Mouse (Mus musculus) thymus, postnatal 0 days (tissue): ENCODE data around the gene Rps19. TPM values are rescaled to one million over a fixed set of nuclear protein-coding genes. Genes with fewer than 3 reads are reported as not detected.
A peak's percentile ranks its signal among the peaks of the same experiment; 100 is the strongest.
"Not testable (repeated sequence)": the region's sequence is repeated elsewhere in the genome, so short reads cannot be mapped to it uniquely, and the experiment has no call there.

Experiments
- DNase-seq: peaks from one replicate; pipeline ENCODE4 v3.0.0-alpha.2; 2015; ENCODE audit warnings: low spot score
- polyA plus RNA-seq: library from polyadenylated mRNA; unstranded; fragments of >200 nt; fragmentation: Nextera tagmentation; extraction: Ambion mirVana; gene quantifications from 2 replicates; pipeline ENCODE4 v1.2.1, GENCODE M21; 2015

Rps19 gene
- polyA plus RNA-seq, result 2,922 and 3,108 TPM in 2 replicates

DNA sequence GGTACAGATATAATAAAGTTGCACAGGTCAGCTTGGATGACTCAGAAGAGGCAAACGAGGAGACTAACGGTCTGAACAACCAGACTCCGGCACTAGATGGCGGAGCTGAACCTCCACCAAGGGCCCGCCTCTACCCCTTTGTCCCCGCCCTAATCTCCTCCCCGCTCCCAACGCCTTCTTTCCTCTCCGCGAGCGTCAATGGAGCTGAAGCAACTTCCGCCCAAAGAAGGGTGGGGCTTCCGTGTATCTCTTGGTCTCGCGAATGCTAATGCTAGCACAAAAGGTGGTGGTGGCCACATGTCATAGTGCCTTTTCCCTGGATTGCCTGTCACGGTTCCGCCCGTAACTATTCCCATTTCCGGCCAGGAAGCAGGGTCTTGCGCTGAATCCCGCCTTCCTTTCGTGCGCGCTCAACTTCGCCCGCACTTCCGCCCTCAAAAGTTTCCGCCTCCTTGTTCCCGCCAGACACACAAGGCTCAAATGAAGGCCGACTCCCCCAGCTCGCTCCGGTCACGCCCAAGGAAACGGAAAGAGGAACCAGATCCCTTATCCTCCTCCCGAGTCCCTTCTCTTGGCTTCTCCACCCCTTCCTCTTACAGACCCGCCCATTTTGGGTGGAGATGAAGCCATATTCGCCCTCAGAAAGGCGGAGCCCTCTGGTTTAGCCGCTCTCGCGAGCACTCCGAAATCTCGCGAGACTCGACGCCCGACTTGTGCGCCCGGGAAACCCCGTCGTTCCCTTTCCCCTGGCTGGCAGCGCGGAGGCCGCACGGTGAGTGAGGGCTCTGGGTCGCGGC lies at the start of gene Rps19:
Gene Rps19 (plus strand): TSS at position 476 of the 797 bp plus-strand sequence.
- peak; percentile 99 for DNase-seq

DNA sequence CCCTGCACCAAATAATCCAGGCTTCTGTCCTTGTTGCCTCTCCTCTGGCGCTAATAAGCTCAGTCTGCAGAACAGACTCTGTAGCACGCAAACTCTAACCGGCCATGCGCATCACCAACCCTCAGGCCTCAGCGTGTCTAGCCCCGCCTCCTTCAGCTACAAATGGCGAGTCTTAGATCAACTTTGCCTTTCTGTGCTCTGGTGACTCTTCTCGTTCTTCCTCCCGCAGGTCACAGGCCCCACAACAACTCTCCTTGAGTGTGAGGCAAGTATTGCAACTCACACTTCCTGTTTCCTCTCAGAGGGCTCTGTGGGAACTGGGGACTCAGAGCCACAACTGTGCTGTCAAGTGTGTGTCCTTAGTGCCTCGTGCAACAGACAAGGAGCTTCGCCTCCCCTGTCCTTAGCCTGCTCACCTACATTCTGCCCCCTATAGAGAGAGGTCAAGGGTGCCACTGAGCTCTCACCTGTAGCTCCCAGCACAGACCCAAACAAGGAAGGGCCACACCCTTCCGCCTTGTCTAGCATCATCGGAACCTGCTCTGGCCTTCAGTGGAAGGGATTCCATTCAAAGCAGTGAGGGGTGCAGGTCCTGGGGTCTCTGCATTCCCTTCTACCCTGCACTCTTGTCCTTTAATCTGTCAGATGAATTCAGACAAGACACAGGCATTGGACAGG lies 45.3 kb upstream of the Rps19 start:
- not testable (repeated sequence) for DNase-seq

DNA sequence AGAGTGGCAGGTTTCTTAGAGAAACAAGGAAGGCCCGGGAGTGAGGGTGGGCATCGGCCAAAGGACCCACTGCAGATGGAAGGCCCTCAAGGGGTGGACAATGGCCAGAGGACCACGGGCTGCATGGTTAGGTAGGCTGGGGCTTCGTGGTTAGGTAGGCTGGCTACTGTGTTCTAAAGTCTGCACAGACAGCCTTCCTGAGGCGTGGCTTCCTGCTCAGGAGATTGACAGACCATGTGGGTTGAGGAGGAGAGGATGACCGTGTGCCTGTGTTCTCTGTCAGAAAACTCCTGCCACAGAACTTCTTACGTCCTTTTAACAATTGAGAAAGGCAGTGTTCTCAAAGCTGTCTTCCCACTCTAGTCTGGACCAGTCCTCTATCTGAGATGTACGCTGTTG lies 44.8 kb upstream of the Rps19 start:
- no peak for DNase-seq

DNA sequence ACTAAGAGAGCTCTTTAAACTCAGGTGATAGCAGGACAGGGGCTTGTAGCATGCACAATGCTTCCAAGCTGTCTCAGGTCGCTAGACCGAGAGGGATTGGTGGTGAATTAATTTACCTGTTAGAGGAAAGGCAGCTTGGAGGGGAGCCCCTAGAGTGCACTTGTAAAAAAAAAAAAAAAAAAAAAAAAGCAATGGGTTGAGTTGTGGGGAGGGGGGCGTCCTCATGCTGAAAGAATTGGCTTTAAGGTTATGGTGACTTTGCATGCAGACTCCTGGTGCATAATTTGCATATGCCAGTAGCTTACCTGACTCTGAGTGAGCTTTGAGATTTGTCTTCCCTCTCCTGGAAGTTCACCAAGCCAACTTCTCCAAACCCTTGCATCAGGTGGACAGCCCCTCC lies 43.8 kb upstream of the Rps19 start:
- DNase-seq, result no peak

DNA sequence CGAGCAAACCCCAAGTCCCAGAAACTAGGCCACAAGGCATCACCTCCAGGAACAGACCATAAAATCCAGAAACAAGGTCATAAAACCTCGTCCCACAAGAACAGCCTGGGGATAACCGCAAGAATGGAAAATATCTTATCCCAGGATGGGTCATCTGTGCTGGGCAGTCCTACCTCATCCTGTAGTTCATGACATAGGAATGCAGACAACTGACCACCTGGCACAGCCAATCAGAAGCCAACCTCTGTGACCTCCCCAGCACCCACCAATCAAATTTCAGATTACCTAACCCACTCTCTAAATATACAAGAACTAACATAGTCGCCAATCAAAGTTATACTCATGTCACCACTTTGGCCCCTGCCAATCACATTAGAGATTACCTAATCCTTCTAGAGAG lies 43.2 kb upstream of the Rps19 start:
- DNase-seq, result no peak

DNA sequence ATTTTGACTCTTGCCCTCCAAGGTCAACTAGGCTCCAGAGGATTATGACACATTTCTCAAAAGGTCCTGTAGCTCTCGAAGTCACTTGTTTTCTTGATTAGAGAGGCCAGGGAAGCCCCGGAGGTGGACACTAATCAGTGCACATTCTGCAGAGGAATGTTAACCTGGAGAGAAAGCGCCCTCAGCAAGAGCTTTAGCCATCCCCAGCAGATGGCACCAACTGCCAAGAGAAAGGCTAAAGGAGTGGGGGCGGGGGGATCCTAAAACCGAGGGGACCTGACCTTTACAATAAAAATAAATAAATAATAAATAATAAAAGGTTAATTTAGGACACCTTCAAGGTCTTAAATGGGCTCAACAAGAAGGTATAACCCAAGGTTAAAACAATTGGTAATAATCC lies 40.0 kb upstream of the Rps19 start:
- DNase-seq, result no peak

DNA sequence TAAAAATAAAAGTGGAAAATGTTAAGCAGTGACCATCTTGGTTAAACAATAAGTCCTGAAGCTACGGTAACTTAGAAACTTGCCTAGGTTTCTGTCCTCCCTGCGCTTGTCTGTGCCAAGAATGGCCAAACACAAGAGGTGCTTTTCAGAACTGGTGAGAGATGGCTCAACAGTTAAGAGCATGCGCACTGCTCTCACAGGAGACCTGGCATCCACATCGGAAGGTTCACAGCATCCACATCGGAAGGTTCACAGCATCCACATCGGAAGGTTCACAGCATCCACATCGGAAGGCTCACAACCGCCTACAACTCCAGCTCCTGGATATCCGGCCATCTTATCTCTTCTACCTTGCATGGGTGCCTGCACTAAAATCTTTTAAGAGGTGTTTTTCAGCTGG lies 39.0 kb upstream of the Rps19 start:
- no peak for DNase-seq

DNA sequence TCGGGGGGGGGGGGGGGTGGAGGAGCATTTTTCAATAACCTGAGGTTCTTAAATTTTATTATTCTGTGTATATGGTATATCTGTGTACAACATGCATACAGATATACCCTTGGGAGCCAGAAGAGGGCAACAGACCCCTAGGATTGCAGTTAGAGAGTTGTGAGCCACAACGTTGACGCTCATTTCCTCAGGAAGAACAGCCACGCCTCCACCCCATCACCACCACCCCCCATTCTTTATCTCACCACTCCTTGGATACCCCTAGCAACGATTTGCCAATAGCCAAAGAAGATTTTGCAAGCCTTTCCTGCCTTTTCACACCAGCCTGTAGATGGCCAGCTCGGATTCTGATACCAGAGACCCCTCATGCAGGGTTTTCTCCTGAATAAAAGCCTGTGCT lies 38.5 kb upstream of the Rps19 start:
- DNase-seq, result peak; percentile 55

DNA sequence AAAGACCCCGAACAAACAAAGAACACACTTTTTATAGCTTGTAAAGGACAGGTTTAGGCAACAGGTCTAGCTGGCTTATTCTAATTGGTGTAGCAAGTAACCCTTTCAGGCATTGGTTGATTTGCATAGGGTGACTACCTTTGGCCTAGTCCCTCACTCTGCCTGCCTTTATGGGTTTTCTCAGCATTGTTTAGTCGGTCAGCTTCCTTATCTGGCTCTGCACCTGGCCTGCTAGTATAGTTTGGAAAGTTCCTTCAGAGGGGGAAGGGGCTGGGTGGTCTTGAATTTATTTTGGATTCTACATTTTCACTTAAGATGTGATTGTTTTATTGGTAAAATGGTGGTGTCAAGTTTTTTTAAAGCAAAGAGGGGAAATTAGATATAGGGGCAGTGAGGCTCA lies 37.6 kb upstream of the Rps19 start:
- DNase-seq, result not testable (repeated sequence)

DNA sequence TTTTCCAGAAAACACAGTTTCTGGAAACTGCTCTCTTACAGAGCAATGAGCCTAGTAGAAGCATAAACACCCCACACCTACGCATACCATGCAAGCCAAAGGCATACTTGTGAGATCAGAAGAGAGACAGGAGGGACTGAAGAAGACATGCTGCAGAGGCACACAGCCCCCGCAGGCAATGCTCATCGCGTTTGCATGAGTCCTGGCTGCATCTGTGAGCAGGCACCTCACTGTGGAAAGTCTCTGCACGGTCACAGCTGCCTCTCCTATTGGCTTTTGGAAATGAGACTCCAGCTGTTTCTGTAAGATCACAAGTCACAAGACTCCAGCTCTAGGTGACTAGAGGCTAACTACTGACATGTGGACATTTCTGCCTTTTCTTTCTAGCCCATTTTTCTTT lies 34.0 kb upstream of the Rps19 start:
- no peak for DNase-seq

DNA sequence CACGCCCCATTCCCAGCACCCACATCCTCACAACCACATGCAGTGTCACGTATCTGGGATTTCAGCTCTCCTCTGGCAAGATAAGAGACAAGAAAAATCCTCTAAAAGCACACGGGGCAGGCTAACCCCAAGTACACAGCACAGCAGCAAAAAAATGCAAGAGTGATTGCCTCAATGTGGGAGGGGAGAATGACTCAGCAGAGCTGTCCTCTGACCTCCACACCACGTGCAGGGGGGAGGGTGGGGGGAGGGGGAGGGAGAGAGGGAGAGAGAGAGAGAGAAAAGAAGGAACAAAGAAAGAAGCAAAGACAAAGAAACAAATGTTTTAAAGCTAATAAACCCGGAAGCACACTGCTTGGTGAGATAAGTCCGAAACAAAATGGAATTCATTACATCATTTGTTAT lies 33.3 kb upstream of the Rps19 start:
- DNase-seq, result no peak

DNA sequence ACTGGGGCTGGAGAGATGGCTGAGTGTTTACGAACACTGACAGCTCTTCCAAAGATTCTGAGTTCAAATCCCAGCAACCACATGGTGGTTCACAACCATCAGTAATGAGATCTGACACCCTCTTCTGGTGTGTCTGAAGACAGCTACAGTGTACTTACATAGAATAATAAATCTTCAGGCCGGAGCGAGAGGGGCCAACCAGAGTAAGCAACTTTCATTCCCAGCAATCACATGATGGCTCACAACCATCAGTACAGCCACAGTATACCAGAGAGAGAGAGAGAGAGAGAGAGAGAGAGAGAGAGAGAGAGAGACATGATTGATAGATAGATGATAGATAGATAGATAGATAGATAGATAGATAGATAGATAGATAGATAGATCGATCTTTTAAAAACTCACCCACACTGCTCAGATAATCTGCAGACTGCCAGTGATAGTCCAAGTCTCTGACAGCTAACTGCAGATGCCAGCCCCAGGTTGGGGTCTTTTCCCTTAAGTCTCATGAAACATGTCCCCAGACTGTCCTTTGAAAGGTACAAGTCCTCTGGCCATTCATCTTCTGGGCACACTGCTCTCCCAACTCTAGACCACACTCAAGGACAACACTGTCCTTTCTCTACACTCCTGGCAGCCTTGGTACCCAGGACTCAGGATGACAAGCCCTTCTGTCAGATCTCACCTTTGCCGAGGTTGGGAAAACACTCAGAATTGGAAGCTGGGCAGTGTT lies 32.4 kb upstream of the Rps19 start:
- DNase-seq, result no peak

DNA sequence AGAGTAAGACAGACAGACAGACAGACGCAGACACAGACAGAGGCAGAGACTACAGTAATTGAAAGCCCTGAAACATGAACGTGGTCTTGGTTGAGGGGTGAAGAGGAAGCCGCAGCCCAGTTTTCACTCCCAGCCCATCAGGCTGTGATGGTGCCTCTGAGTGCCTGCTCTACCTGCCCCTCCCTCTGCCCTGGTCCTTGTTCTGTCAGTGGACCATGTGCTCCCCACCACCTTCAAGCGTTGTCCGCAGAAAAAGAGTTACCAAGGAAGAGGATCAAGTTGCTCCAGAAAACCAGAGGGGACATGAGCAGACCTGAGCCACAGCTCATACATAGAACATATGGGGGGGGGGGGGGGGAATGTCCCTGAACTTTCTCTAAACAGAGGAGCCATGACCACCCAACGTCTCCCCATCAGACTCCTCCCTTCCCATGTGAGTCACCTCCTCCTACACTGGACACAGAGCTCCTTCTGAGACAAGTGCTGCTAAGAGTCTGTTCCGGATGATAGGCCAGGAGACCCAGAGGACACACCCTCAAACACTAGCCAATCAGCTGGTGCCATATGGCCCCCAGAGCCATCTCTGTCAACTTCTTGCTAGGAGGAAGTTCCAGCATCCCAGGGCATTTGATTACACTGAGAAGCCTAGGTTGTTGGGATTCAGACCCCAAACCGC lies 31.5 kb upstream of the Rps19 start:
- DNase-seq, result no peak

DNA sequence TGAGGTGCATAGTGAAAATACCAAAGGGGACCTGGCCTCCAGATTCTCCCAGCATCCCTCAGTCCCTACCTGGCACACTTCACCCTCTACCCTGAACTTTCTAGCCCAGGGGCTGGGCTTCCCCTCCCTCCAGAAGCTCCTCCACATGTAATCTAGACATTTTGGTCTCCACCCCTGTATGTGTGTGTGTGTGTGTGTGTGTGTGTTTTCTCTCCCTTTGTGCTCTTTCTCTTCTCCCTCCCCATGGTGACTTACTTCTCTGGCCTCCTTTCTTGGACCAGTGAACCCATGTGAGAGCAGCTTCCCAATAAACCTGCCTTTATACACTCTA lies 31.0 kb upstream of the Rps19 start:
- no peak for DNase-seq

DNA sequence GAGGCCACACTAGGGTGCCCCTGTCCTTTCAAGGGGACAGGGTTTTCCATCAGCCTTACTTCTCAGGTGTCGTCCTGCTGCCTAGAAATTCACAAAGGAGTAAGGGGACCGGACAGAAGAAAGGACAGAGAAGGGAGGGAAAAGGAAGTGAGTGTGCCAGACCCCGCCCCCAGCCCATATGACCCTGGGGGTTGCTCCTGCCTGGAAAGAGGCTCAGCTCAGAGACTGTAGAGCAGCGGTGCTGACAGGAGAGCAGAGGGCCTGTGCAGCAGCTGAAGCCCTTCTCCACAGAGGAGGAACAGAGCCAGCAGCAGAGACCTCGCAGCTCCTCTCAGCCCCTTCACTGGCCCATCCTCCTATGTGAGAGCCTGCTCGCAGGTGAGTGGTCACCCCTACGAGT lies 30.5 kb upstream of the Rps19 start:
- DNase-seq, result no peak

DNA sequence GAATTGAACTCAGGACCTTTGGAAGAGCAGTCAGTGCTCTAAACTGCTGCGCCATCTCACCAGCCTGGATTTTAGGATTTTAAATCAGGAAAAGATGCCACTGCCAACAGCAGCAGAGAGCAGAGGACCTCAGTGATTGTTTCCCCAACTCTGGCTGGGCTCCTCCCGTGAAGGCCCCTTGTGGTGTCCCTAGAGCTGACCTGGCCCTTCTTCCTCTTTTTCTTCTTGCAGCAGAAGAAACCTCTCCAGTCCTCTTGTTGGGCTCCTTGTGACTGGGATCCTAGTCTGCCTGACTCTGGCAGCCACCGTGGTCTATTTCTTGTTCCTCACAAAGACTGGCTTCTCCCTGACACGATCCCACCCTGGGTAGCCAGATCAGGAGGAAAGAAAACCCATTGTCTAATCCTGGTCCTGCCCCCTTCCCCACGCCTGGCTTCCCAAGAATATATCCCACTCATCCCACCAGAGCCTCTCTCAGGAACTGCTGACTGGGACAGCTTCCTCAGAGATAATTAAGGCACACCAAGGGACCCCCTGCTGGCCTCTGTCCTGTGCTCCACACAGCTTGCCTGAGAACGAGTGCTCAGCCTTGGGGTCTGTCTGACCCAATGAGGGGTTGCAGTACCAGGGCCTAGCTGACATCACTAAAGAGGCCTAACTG lies 27.6 kb upstream of the Rps19 start:
- DNase-seq, result no peak

DNA sequence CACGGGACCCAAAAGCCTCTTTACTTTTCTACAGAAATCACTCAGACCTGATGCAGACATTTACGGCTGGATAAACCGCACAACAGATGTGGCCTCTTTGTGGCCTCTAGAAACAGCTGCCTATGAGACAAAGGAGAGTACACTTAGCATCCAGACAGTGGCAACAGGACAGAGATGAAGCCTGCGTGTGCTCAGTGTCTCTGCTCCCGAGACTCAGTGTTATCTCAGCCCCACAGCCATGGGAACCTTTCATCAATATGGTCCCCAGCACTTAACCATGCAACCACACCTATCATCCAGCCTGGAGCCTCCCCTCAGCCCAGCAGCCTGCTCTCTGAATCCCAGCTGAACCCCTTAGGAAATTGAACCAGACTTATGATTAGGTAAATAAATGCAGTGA lies 24.9 kb upstream of the Rps19 start:
- DNase-seq, result no peak

DNA sequence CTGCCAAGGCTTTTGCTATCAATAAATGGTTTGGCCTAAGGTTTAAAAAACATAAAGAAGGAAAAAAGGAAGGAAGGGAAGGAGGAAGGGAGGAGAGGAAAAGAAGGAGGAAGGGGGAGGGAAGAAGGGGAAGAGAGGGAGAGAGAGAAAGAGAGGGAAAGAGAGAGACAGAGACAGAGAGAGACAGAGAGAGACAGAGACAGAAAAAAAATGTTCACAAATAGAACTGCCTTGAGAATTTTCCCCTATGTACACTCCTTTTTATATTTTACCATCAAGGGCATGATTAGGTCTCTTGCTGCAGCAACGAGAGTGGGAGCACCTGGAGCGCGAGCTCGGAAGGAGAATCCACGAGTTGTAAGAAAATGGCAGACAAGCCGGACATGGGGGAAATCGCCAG lies 22.3 kb upstream of the Rps19 start, which contains the start of gene Gm9844:
Gene Gm9844 (plus strand): TSS at position 301 of the 400 bp plus-strand sequence.
- DNase-seq, result no peak

DNA sequence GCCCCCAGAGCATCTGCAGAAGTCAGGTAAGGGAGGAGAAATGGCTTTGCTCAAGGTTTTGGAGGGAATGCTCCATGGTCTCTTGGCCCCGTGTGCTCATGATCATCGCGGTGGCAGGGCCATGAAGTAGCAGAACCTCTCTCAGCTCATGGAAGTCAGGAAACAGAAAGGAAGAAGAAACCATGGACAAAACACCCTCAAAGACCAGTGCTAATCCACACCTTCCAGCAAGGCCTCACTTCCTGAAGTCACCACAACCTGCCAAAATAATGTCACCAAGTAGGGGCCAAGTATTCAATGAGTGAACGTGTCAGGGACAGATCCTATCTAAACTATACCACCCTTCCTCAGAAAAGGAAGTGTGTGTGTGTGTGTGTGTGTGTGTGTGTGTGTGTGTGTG lies 21.3 kb upstream of the Rps19 start:
- DNase-seq, result no peak

DNA sequence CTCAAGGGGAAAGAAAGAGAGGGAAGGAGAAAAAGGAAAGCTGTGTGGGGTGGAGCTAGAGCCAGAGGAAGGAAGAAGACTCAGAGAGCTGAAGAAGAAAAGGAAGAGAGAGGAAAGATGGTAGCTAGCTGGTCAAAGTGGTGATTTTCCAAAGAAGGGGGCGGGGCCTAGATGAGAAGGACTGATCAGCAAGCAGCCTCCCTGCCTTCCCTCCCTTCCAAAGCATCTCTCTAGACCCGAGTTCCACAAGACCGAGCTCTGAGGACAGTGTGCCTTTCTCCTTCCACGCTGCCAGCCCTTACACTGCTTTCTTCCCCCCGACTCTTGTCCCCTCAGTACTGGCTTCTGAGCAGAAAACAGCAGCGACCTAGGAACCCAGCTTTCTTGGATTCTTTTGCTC lies 20.0 kb upstream of the Rps19 start:
- no peak for DNase-seq

DNA sequence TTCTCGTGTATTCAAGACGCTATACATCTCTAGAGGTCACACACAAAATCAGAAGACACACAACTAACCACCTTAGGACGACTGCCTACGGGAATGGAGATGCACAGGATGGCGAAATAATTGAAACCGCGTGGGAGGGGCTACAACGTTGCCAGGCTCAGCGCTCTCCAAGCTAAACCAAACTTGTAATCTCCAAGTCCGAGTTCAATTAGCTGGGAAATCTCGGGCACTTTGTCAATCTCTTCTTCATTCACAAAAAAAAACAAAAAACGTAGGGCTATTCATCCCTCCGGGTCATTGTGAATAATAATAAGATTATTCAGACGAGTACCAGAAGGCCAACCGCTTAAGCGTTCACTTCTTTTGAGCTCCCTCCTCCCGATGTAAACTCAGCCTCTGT lies 15.1 kb upstream of the Rps19 start:
- DNase-seq, result no peak
